Mouse (Mus musculus) C2C12 (cell line): ENCODE data around the gene 2310061I04Rik. TPM values are rescaled to one million over a fixed set of nuclear protein-coding genes. Genes with fewer than 3 reads are reported as not detected.
A peak's percentile ranks its signal among the peaks of the same experiment; 100 is the strongest.

Experiments
- H3K27me3 ChIP-seq: one replicate; pipeline ENCODE4 v1.6.1; 2011; ENCODE audit not compliant: control insufficient read depth, insufficient read depth, insufficient read length
- H3K36me3 ChIP-seq: one replicate; pipeline ENCODE4 v1.6.1; 2011; ENCODE audit not compliant: control insufficient read depth, insufficient read depth
- H3K4me3 ChIP-seq: one replicate; pipeline ENCODE4 v1.5.1; 2011; ENCODE audit warnings: mild to moderate bottlenecking, control low read depth; ENCODE audit not compliant: poor library complexity, insufficient read depth, severe bottlenecking
- H3K79me2 ChIP-seq: one replicate; pipeline ENCODE4 v1.6.1; 2011; ENCODE audit not compliant: control insufficient read depth, insufficient read depth
- H3K79me3 ChIP-seq: one replicate; pipeline ENCODE4 v1.6.1; 2011; ENCODE audit warnings: low read depth, control low read depth
- H3ac ChIP-seq: one replicate; pipeline ENCODE3; 2011; ENCODE audit warnings: low read depth; ENCODE audit not compliant: control insufficient read depth, insufficient read length
- CEBPB ChIP-seq: IDR thresholded peaks from one replicate; pipeline ENCODE4 v1.6.1; 2011; ENCODE audit warnings: low read depth, mild to moderate bottlenecking, control low read depth, moderate library complexity
- CTCF ChIP-seq: IDR thresholded peaks from one replicate; pipeline ENCODE4 v1.5.1; 2011; ENCODE audit not compliant: control insufficient read depth, insufficient read depth, insufficient read length
- FOSL1 ChIP-seq: IDR thresholded peaks from one replicate; pipeline ENCODE4 v1.8.0; 2011; ENCODE audit warnings: mild to moderate bottlenecking, low read length; ENCODE audit not compliant: poor library complexity, insufficient read depth, severe bottlenecking
- MAX ChIP-seq: IDR thresholded peaks from one replicate; pipeline ENCODE4 v1.6.1; 2011; ENCODE audit warnings: mild to moderate bottlenecking, control low read depth
- MYOD1 ChIP-seq: IDR thresholded peaks from one replicate; pipeline ENCODE4 v1.6.1; 2011; ENCODE audit warnings: low read depth; ENCODE audit not compliant: control insufficient read depth, insufficient read length
- MYOG ChIP-seq: IDR thresholded peaks from one replicate; pipeline ENCODE4 v1.6.1; 2011; ENCODE audit not compliant: control insufficient read depth, insufficient read length; ENCODE audit errors: extremely low read depth
- USF1 ChIP-seq: IDR thresholded peaks from one replicate; pipeline ENCODE4 v1.6.1; 2011; ENCODE audit warnings: low read depth, mild to moderate bottlenecking, control low read depth, moderate library complexity
- polyA plus RNA-seq: library from polyadenylated mRNA; unstranded; fragments of >200 nt; fragmentation: generic; extraction: Trizol; gene quantifications from one replicate; pipeline ENCODE4 v1.2.1, GENCODE M21; 2012; ENCODE audit warnings: missing spikeins

The 2310061I04Rik gene
- polyA plus RNA-seq, 1 experiment: 36.0 TPM

- H3K36me3 ChIP-seq: peaks cover 40% of the 10 kb centered on the region
- H3K4me3 ChIP-seq: no peak overlapping the region
- no peaks in the 10 kb centered on the region for H3K27me3 ChIP-seq
- TF ChIP-seq MYOD1 (no peak), FOSL1 (no peak), MYOG (no peak), USF1 (no peak), MAX (no peak), CEBPB (no peak), CTCF (no peak)
- H3K79me2 ChIP-seq: peaks cover 23% of the 10 kb centered on the region
- H3ac ChIP-seq: no peak overlapping the region
- peaks cover 14% of the 10 kb centered on the region for H3K79me3 ChIP-seq
These were observed 14.3 kb downstream of the 2310061I04Rik start for GRCm38 (mm10) chr17:35882924-35883323.

GRCm38 (mm10) chr17:35879245-35880057 is 17.8 kb downstream of the 2310061I04Rik start, which contains the start of gene Dhx16:
TSS of gene Dhx16 (plus strand) at chr17:35879819.
- TF ChIP-seq USF1 (no peak), MYOD1 (no peak), CTCF (no peak), CEBPB (no peak), MAX (no peak)
- H3K79me2 ChIP-seq: peaks cover 32% of the 10 kb centered on the region
- H3K79me3 ChIP-seq: peaks cover 18% of the 10 kb centered on the region
- peak within 1 kb of the TSS; percentile 96 for H3K4me3 ChIP-seq
- H3K36me3 ChIP-seq: peaks cover 37% of the 10 kb centered on the region
- no peaks in the 10 kb centered on the region for H3K27me3 ChIP-seq
- peak within 1 kb of the TSS; percentile 100 for H3ac ChIP-seq

- no peaks in the 10 kb centered on the region for H3K27me3 ChIP-seq
- TF ChIP-seq USF1 (no peak), CEBPB (no peak)
These were observed 22.5 kb downstream of the 2310061I04Rik start for GRCm38 (mm10) chr17:35874721-35875120.

GRCm38 (mm10) chr17:35873774-35874519 is 23.3 kb downstream of the 2310061I04Rik start:
- Histone ChIP-seq H3K36me3 (peaks cover 64% of the 10 kb centered on the region), H3ac (no peak overlapping the region), H3K27me3 (no peaks in the 10 kb centered on the region), H3K4me3 (no peak overlapping the region), H3K79me3 (peaks cover 50% of the 10 kb centered on the region), H3K79me2 (peaks cover 65% of the 10 kb centered on the region)
- TF ChIP-seq CEBPB (no peak), CTCF (peak; percentile 92)

More at GRCm38 (mm10) chr17:35874721-35875120, 22.5 kb downstream of the 2310061I04Rik start:
- Histone ChIP-seq H3K79me3 (peaks cover 43% of the 10 kb centered on the region), H3K79me2 (peaks cover 58% of the 10 kb centered on the region), H3K36me3 (peaks cover 60% of the 10 kb centered on the region), H3ac (no peak overlapping the region), H3K4me3 (peak overlapping the region; percentile 6)

DNA sequence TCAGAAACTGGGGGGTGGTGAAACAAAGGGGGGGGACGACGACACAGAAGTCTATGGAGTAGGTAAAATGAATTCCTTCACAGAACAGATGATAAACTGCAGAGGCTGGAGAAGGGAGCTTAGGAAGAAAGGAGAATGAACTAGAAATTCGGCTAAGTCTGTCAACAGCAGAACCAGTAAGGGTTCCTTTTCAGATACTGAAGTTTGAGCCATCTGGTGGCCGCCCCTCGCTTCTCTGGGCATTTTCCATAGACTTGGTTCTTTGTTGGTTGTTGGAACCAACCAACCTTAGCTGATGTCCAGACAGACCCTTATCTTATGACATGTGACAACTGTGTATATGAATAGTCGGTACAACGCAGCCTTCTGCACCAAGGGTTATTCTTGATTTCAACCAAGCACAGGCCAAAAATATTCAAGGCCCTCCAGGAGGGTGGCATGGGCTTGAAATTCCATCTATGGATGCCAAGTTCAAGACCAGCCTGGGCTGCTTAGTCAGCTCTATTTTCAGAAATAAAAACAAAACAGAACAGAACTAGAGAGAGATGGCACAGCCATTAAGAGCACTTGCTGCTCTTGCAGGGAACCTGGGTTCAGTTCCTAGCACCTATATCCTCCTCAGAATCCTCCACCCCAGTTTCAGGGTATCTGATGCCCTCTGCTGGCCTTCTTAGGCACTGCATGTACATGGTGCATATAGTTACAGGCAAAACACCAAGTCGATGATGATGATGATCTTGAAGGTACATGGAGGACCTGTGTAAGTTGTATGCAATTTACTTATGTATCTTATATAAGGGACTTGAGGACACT is 26.1 kb downstream of the 2310061I04Rik start:
- Histone ChIP-seq H3K27me3 (no peaks in the 10 kb centered on the region), H3K79me2 (peaks cover 93% of the 10 kb centered on the region), H3K79me3 (peaks cover 75% of the 10 kb centered on the region), H3ac (no peak overlapping the region), H3K4me3 (peak overlapping the region; percentile 92), H3K36me3 (peaks cover 76% of the 10 kb centered on the region)
- TF ChIP-seq CTCF (peak; percentile 36), MYOG (no peak)
